Mouse (Mus musculus) embryonic facial prominence, embryonic 15.5 days (tissue): ENCODE results near the gene Olfr437. TPM values are rescaled to one million over a fixed set of nuclear protein-coding genes. Genes with fewer than 3 reads are reported as not detected.
"Not testable (repeated sequence)": the region's sequence is repeated elsewhere in the genome, so short reads cannot be mapped to it uniquely, and the experiment has no call there.

Experiments used
- ATAC-seq: fragments of 200-750 bp; cut with Nextera tagmentation; 2 replicates; pipeline ENCODE4 v1.8.0; 2017; ENCODE audit warnings: low read depth, moderate TSS enrichment; ENCODE audit not compliant: insufficient number of reproducible peaks, low FRiP score, low TSS enrichment
- H3K27ac ChIP-seq: fragments of 300-500 bp; sonication (generic); replicated peaks from 2 replicates; pipeline ENCODE4 v1.5.1; 2015; ENCODE audit warnings: mild to moderate bottlenecking, inconsistent platforms
- H3K27me3 ChIP-seq: fragments of 300-500 bp; sonication (generic); 2 replicates; pipeline ENCODE4 v1.6.1; 2015; ENCODE audit warnings: inconsistent platforms
- H3K36me3 ChIP-seq: fragments of 300-500 bp; sonication (generic); 2 replicates; pipeline ENCODE4 v1.6.1; 2015; ENCODE audit warnings: mild to moderate bottlenecking, inconsistent platforms
- H3K4me1 ChIP-seq: fragments of 300-500 bp; sonication (generic); 2 replicates; pipeline ENCODE4 v1.6.1; 2015; ENCODE audit warnings: inconsistent platforms
- H3K4me2 ChIP-seq: fragments of 300-500 bp; sonication (generic); replicated peaks from 2 replicates; pipeline ENCODE4 v1.6.1; 2015; ENCODE audit warnings: mild to moderate bottlenecking, inconsistent platforms
- H3K4me3 ChIP-seq: fragments of 300-500 bp; sonication (generic); replicated peaks from 2 replicates; pipeline ENCODE4 v1.5.1; 2015; ENCODE audit warnings: mild to moderate bottlenecking, inconsistent platforms
- H3K9ac ChIP-seq: fragments of 300-500 bp; sonication (generic); 2 replicates; pipeline ENCODE4 v1.6.1; 2015; ENCODE audit warnings: inconsistent platforms
- H3K9me3 ChIP-seq: fragments of 300-500 bp; sonication (generic); replicated peaks from 2 replicates; pipeline ENCODE4 v1.6.1; 2016; ENCODE audit warnings: inconsistent platforms
- WGBS: fragments of 180-500 bp; shearing (Covaris S2); methylation state at CpG from one replicate; pipeline ENCODE4 v1.1.7; 2015; 5-methylcytosine and 5-hydroxymethylcytosine counted together
- polyA plus RNA-seq: library from polyadenylated mRNA; unstranded; fragments of >200 nt; fragmentation: Nextera tagmentation; extraction: Ambion mirVana; gene quantifications from 2 replicates; pipeline ENCODE4 v1.2.1, GENCODE M21; 2015

The Olfr437 gene
- polyA plus RNA-seq = 0.16 and 0.17 TPM in 2 replicates

- no peaks in the 10 kb centered on the region for H3K27me3 ChIP-seq
- H3K4me3 ChIP-seq = no peak within 1 kb of the TSS
- H3K9ac ChIP-seq = no peak within 1 kb of the TSS
- no peak for ATAC-seq
- H3K27ac ChIP-seq = no peak within 1 kb of the TSS
- H3K4me2 ChIP-seq = no peak within 1 kb of the TSS
- no peaks in the 10 kb centered on the region for H3K9me3 ChIP-seq
- H3K36me3 ChIP-seq = no peaks in the 10 kb centered on the region
- H3K4me1 ChIP-seq = no peaks in the 10 kb centered on the region
- 58% methylated on average over 3 of the region's 3 CpGs for WGBS
Observed at GRCm38 (mm10) chr6:43162982-43163381, at the start of gene Olfr437. Gene Olfr437, plus strand, starts transcription at chr6:43163282.

- not testable (repeated sequence) for H3K4me3 ChIP-seq
Observed at GRCm38 (mm10) chr6:43146267-43146666, 16.8 kb upstream of the Olfr437 start, which contains the start of gene Olfr237-ps1. Gene Olfr237-ps1, plus strand, starts transcription at chr6:43146567.

GRCm38 (mm10) chr6:43159502-43159901 is 3.6 kb upstream of the Olfr437 start:
- Histone ChIP-seq H3K9me3 (no peaks in the 10 kb centered on the region), H3K4me2 (no peak overlapping the region), H3K4me1 (no peaks in the 10 kb centered on the region), H3K27me3 (no peaks in the 10 kb centered on the region), H3K9ac (no peak overlapping the region), H3K4me3 (no peak overlapping the region), H3K27ac (no peak overlapping the region), H3K36me3 (no peaks in the 10 kb centered on the region)
- 55% methylated on average over 1 of the region's 1 CpGs for WGBS
- no peak for ATAC-seq

More at GRCm38 (mm10) chr6:43146267-43146666, 16.8 kb upstream of the Olfr437 start, which contains the start of gene Olfr237-ps1:
- H3K4me2 ChIP-seq, H3K27ac ChIP-seq, H3K36me3 ChIP-seq, H3K9me3 ChIP-seq, ATAC-seq, H3K9ac ChIP-seq, H3K27me3 ChIP-seq, H3K4me1 ChIP-seq: not testable (repeated sequence)
- WGBS = 77% methylated on average over 2 of the region's 2 CpGs

- no peak overlapping the region for H3K9ac ChIP-seq
- no peak for ATAC-seq
- no peak overlapping the region for H3K4me3 ChIP-seq
- no peaks in the 10 kb centered on the region for H3K9me3 ChIP-seq
- H3K27me3 ChIP-seq = no peaks in the 10 kb centered on the region
- H3K27ac ChIP-seq = no peak overlapping the region
- H3K4me2 ChIP-seq = no peak overlapping the region
- H3K4me1 ChIP-seq = no peaks in the 10 kb centered on the region
- WGBS = 94% methylated on average over 4 of the region's 4 CpGs
- H3K36me3 ChIP-seq = no peaks in the 10 kb centered on the region
Observed at GRCm38 (mm10) chr6:43167246-43167645, 4.2 kb downstream of the Olfr437 start.

GRCm38 (mm10) chr6:43171840-43172239 is 8.8 kb downstream of the Olfr437 start, which contains the start of gene Olfr13:
Gene Olfr13, plus strand, starts transcription at chr6:43172140.
- H3K4me3 ChIP-seq = no peak within 1 kb of the TSS
- no peaks in the 10 kb centered on the region for H3K36me3 ChIP-seq
- H3K27ac ChIP-seq = no peak within 1 kb of the TSS
- H3K4me1 ChIP-seq = no peaks in the 10 kb centered on the region
- no peaks in the 10 kb centered on the region for H3K27me3 ChIP-seq
- no peaks in the 10 kb centered on the region for H3K9me3 ChIP-seq
- H3K9ac ChIP-seq = no peak within 1 kb of the TSS
- no peak within 1 kb of the TSS for H3K4me2 ChIP-seq
- ATAC-seq = no peak
- 77% methylated on average over 4 of the region's 4 CpGs for WGBS

GRCm38 (mm10) chr6:43178129-43178528 is 15.0 kb downstream of the Olfr437 start:
- H3K9ac ChIP-seq = no peak overlapping the region
- 74% methylated on average over 1 of the region's 1 CpGs for WGBS

GRCm38 (mm10) chr6:43178584-43179501 is 15.8 kb downstream of the Olfr437 start:
- Histone ChIP-seq H3K36me3 (no peaks in the 10 kb centered on the region), H3K4me1 (no peaks in the 10 kb centered on the region), H3K9me3 (no peaks in the 10 kb centered on the region), H3K27ac (no peak overlapping the region), H3K4me3 (no peak overlapping the region), H3K9ac (no peak overlapping the region), H3K27me3 (no peaks in the 10 kb centered on the region), H3K4me2 (no peak overlapping the region)
- WGBS = 60% methylated on average over 6 of the region's 6 CpGs
- ATAC-seq = no peak

More at GRCm38 (mm10) chr6:43178129-43178528, 15.0 kb downstream of the Olfr437 start:
- no peak for ATAC-seq
- Histone ChIP-seq H3K36me3 (no peaks in the 10 kb centered on the region), H3K9me3 (no peaks in the 10 kb centered on the region), H3K4me3 (no peak overlapping the region), H3K4me2 (no peak overlapping the region), H3K27me3 (no peaks in the 10 kb centered on the region), H3K27ac (no peak overlapping the region), H3K4me1 (no peaks in the 10 kb centered on the region)

GRCm38 (mm10) chr6:43190986-43191385 is 27.9 kb downstream of the Olfr437 start:
- no peaks in the 10 kb centered on the region for H3K27me3 ChIP-seq
- no peak for ATAC-seq
- H3K9ac ChIP-seq = no peak overlapping the region
- no peak overlapping the region for H3K4me3 ChIP-seq
- 39% methylated on average over 3 of the region's 3 CpGs for WGBS
- H3K4me2 ChIP-seq = no peak overlapping the region
- no peaks in the 10 kb centered on the region for H3K4me1 ChIP-seq
- no peaks in the 10 kb centered on the region for H3K36me3 ChIP-seq
- H3K27ac ChIP-seq = no peak overlapping the region
- H3K9me3 ChIP-seq = no peaks in the 10 kb centered on the region

GRCm38 (mm10) chr6:43196781-43197180 is 33.7 kb downstream of the Olfr437 start, which contains the start of gene Olfr435:
Gene Olfr435, plus strand, starts transcription at chr6:43197146.
- Histone ChIP-seq H3K36me3 (no peaks in the 10 kb centered on the region), H3K27ac (no peak within 1 kb of the TSS), H3K4me2 (no peak within 1 kb of the TSS), H3K27me3 (no peaks in the 10 kb centered on the region), H3K4me3 (no peak within 1 kb of the TSS), H3K9ac (no peak within 1 kb of the TSS), H3K4me1 (no peaks in the 10 kb centered on the region), H3K9me3 (no peaks in the 10 kb centered on the region)
- no peak for ATAC-seq

- Histone ChIP-seq H3K9me3 (no peaks in the 10 kb centered on the region), H3K4me2 (no peak overlapping the region), H3K9ac (no peak overlapping the region), H3K27me3 (no peaks in the 10 kb centered on the region), H3K27ac (no peak overlapping the region), H3K4me3 (no peak overlapping the region), H3K4me1 (no peaks in the 10 kb centered on the region), H3K36me3 (no peaks in the 10 kb centered on the region)
- WGBS = 64% methylated on average over 3 of the region's 3 CpGs
- ATAC-seq = no peak
Observed at GRCm38 (mm10) chr6:43198094-43198493, 35.0 kb downstream of the Olfr437 start.

GRCm38 (mm10) chr6:43202786-43203185 is 39.7 kb downstream of the Olfr437 start:
- H3K4me2 ChIP-seq = no peak overlapping the region
- no peaks in the 10 kb centered on the region for H3K36me3 ChIP-seq
- H3K4me3 ChIP-seq = no peak overlapping the region
- no peak overlapping the region for H3K9ac ChIP-seq
- H3K27me3 ChIP-seq = no peaks in the 10 kb centered on the region
- no peak overlapping the region for H3K27ac ChIP-seq
- H3K9me3 ChIP-seq = no peaks in the 10 kb centered on the region
- ATAC-seq = no peak
- no peaks in the 10 kb centered on the region for H3K4me1 ChIP-seq
